Mouse (Mus musculus) Patski (cell line): Measurements from ENCODE around the gene Nudt5. TPM values are rescaled to one million over a fixed set of nuclear protein-coding genes. Genes with fewer than 3 reads are reported as not detected.
A peak's percentile ranks its signal among the peaks of the same experiment; 100 is the strongest.

Experiments
- ATAC-seq: fragments of 100-300 bp; one replicate; pipeline ENCODE4 v1.8.0; 2021
- CTCF ChIA-PET: fragments of 350-600 bp; sonication (Branson Sonifier 250); formaldehyde crosslinking; loops from one replicate; lab custom pipeline; 2022; ENCODE audit warnings: inconsistent platforms; lab: Charles Lee
- POLR2A ChIA-PET: fragments of 350-600 bp; sonication (Branson Sonifier 250); formaldehyde crosslinking; loops from one replicate; lab custom pipeline; 2022; ENCODE audit warnings: antibody characterized with exemption, inconsistent platforms; lab: Charles Lee
- DNase-seq: peaks from one replicate; pipeline ENCODE4 v3.0.0-alpha.2; 2011; ENCODE audit warnings: low read depth, low spot score
- H3K27me3 ChIP-seq: fragments of 371-371 bp; one replicate; pipeline ENCODE4 v1.5.1; 2021
- CTCF ChIP-seq: fragments of 100-300 bp; IDR thresholded peaks from one replicate; pipeline ENCODE4 v1.5.1; 2021
- in situ Hi-C: fragments of 300-500 bp; cut with MboI; formaldehyde crosslinking; loops from 3 replicates; pipeline ENCODE4 v1.11.1; 2018; ENCODE audit warnings: low pct_unique_long_range_greater_than_20kb, mixed read lengths
- polyA plus RNA-seq: library from polyadenylated mRNA; unstranded; gene quantifications from one replicate; pipeline ENCODE4 v1.2.3, GENCODE M21; 2021

Gene Nudt5
- polyA plus RNA-seq, 1 experiment from 2014 or later, result 67.3 TPM

GRCm38 (mm10) chr2:5851866-5852265, 7.0 kb downstream of the Nudt5 start:
- ChIA-PET POLR2A (no interaction called here), CTCF (no interaction called here)
- DNase-seq (no peak), ATAC-seq (no peak)
- no peak for TF ChIP-seq CTCF
- H3K27me3 ChIP-seq, result no peaks in the 10 kb centered on the region
- in situ Hi-C loops, result no loop called here

DNA sequence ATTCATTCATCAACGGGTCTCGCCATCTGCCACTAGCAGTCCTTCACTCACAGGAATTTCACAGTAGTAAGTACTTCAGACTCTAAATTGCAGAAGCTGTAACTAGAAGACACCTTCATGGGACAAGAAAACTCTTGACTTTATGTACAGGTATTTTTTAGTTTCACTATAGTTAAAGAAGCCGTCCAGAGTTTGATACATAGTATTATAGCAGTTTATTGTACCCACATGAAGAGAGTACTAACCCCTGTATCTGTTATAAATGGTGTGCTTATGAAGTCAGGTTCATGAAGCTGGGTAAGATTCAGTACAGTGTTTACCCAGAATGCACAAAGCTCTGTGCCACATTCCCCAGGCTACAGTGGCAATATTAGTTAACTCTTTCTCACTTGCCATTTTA, 18.0 kb downstream of the Nudt5 start, which contains the start of gene Gm13199:
Gene Gm13199 (minus strand): TSS at position 101 of the 400 bp plus-strand sequence.
- TF ChIP-seq CTCF, result no peak
- no peaks in the 10 kb centered on the region for H3K27me3 ChIP-seq
- DNase-seq, result no peak
- ChIA-PET POLR2A (no interaction called here), CTCF (no interaction called here)
- in situ Hi-C loops, result no loop called here
- no peak for ATAC-seq

DNA sequence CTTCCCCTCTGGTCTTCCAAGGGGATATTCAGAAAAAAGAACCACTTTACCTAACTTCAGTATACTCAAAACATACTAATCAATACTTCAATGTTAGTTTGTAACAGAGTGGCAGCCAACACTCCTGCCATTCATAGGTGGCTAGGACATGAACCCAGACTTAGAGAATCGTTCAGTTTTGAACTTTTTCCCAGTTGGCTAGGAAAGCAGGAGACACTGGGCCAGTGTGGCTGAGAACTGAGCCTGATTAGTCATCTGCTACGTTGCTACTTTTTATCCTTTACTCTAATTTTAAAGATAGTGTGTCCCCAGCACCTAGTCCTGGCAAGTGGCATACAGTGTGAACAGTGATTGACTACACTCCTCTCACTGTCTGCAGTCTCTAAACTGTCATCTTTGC, 22.9 kb downstream of the Nudt5 start:
- ChIA-PET CTCF (interaction anchor here (0.9 to 1.2 kb wide), 2 partner anchors 9 to 15 kb away, joined by 3 read pairs; no protein-coding TSS in a partner anchor), POLR2A (no interaction called here)
- in situ Hi-C loops, result no loop called here
- no peaks in the 10 kb centered on the region for H3K27me3 ChIP-seq
- no peak for DNase-seq
- no peak for TF ChIP-seq CTCF
- ATAC-seq, result no peak

DNA sequence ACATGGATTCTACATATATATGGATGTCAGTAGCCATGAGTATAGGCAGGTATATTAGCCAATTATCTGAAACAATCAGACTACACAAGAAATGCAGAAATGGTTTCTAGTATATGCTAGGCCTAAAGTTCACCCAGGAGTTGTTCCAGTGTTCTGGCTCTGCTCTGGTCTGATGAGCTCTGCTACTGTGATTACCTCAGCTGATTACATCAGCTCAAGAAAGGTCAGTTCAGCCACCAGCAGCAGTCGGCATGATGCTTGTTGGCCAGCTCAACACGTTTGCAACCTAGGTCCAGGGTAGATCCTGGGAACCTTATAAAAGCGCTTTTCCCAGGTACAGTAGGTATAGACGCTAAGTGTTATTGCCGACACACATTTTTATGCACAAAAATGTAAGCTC, 24.9 kb downstream of the Nudt5 start:
- TF ChIP-seq CTCF, result no peak
- ATAC-seq, result no peak
- no peaks in the 10 kb centered on the region for H3K27me3 ChIP-seq
- POLR2A ChIA-PET, result no interaction called here
- in situ Hi-C loops, result no loop called here
- no peak for DNase-seq
- CTCF ChIA-PET, result interaction anchor here (1.5 kb wide), 1 partner anchor 16 kb away, joined by 4 read pairs; no protein-coding TSS in a partner anchor

DNA sequence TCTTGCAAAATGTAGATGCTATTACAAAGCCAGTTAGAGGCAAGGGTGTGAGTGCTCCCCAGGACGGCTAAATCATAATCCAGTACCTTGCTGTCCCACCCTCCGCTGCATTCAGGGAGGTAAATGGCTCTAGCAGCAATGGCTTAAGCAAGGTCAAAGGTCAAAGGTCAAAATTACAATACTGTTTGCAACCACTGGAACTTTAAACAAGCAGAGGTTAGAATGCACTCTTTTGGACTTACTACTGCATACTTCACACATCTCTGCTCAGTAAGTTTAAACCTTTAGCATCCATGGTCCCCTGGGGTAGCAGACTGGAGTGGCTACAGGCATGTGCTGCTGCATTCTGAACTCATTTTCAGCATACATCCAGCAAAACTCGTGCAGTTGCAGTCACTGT, 32.6 kb downstream of the Nudt5 start:
- CTCF ChIA-PET, result no interaction called here
- POLR2A ChIA-PET, result no interaction called here
- no peak for ATAC-seq
- no peaks in the 10 kb centered on the region for H3K27me3 ChIP-seq
- in situ Hi-C loops, result no loop called here
- TF ChIP-seq CTCF, result no peak
- DNase-seq, result no peak

DNA sequence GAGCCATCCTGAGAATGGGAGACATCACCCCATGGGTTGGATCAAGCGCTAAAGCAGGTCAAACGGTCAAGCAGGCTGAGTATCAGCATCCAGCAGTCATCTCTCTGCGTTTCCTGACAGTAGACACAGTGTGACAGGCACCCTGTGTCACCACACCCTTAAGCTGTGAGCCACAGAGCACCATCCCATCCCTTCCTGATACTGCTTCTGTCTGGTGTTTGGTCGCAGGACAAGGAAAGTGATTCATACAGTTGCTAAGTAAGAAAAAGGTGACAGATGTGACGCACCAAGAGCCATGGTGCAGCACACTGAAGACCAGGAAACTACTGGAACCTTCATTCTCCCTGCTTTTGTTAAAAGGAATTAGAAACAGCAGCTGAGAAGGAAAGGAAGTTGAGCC, 44.0 kb downstream of the Nudt5 start:
- no peak for ATAC-seq
- no peaks in the 10 kb centered on the region for H3K27me3 ChIP-seq
- in situ Hi-C loops, result no loop called here
- no peak for TF ChIP-seq CTCF
- CTCF ChIA-PET, result interaction anchor here (1.7 kb wide), 1 partner anchor 10 kb away, joined by 4 read pairs; no protein-coding TSS in a partner anchor
- POLR2A ChIA-PET, result interaction anchor here (0.6 kb wide), 1 partner anchor 778 kb away, joined by 3 read pairs; no protein-coding TSS in a partner anchor
- DNase-seq, result no peak

- in situ Hi-C loops, result no loop called here
- no peak for TF ChIP-seq CTCF
- H3K27me3 ChIP-seq, result no peaks in the 10 kb centered on the region
- ChIA-PET POLR2A (interaction anchor here (0.6 kb wide), 1 partner anchor 779 kb away, joined by 3 read pairs; no protein-coding TSS in a partner anchor), CTCF (interaction anchor here (1.7 kb wide), 1 partner anchor 10 kb away, joined by 4 read pairs; no protein-coding TSS in a partner anchor)
- DNase-seq (no peak), ATAC-seq (no peak)
Measured at GRCm38 (mm10) chr2:5889412-5889811, 44.6 kb downstream of the Nudt5 start.

DNA sequence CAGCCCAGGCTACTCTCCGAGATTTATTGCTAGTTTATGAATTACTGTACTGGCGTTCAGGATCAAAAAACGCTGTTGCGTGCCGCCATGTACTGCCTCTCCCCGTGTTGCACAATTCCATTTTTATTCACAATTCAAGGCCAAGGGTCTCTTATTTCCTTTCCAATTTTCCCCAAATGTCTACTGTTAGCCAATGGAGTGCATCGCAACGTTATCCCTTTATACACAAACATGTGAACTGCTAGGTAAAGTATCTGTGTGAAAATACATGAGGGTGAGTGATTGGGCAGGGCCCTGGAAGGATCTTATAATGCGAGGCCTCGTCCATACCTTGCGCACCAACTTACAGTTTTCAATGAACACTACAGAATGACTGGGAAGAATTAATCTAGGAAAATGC, 49.5 kb downstream of the Nudt5 start:
- DNase-seq, result no peak
- peaks cover 15% of the 10 kb centered on the region for H3K27me3 ChIP-seq
- no peak for TF ChIP-seq CTCF
- ChIA-PET CTCF (no interaction called here), POLR2A (no interaction called here)
- in situ Hi-C loops, result no loop called here
- no peak for ATAC-seq

DNA sequence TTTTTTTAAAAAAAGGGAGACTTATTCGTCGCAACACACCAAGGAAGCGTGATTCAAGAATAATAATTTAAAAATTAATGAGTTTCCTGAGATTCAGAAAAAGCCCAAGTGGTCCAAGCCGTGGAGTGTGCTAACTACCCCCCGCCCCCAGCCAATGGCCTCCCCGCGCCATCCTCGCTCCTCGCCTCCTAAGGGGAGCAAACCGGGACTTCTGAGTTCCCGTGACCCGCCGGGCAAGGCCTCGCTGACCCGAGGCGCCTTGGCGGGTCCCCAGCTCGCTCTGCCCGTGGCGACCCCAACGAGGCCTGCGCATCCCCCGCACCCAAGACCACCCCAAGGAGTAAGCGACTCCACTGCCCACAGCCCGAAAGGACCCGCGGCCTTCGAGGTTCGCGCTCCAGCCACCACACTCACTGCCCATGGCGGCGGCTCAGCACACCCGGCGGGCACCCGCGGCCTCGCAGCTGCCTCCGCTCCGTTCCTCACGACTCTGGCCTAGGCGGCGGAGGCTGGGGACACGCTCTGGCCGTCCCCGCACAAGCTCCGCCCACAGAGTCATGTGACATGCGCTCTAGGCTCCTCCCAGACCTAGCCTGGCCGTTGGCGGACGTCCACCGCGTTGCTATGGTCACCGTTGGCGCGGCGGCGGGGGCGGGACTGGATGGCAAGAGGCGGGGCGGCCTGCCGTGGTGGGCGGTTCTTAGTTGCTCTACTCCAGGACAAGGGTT, 50.2 kb downstream of the Nudt5 start, which contains the start of gene Sec61a2:
Gene Sec61a2 (minus strand): TSS at position 590 of the 728 bp plus-strand sequence.
- ChIA-PET CTCF (no interaction called here), POLR2A (no interaction called here)
- in situ Hi-C loops, result no loop called here

GRCm38 (mm10) chr2:5900145-5900544, 55.3 kb downstream of the Nudt5 start:
- H3K27me3 ChIP-seq, result peaks cover 22% of the 10 kb centered on the region
- in situ Hi-C loops, result no loop called here
- ATAC-seq, result peak; percentile 60
- DNase-seq, result no peak
- ChIA-PET CTCF (interaction anchor here (1.1 to 1.4 kb wide), 2 partner anchors 9 to 12 kb away, joined by 3 read pairs; no protein-coding TSS in a partner anchor), POLR2A (no interaction called here)
- TF ChIP-seq CTCF, result peak; percentile 86

More for the DNA sequence above, 50.2 kb downstream of the Nudt5 start, which contains the start of gene Sec61a2:
- peaks cover 15% of the 10 kb centered on the region for H3K27me3 ChIP-seq
- peak; percentile 87 for DNase-seq
- no peak for TF ChIP-seq CTCF
- peak; percentile 94 for ATAC-seq

GRCm38 (mm10) chr2:5906092-5906491, 61.3 kb downstream of the Nudt5 start:
- peaks cover 7% of the 10 kb centered on the region for H3K27me3 ChIP-seq
- CTCF ChIA-PET, result interaction anchor here (0.6 to 1.7 kb wide), 8 partner anchors 13 to 826 kb away, joined by 3 to 5 read pairs (median 3); partner anchors contain the start of gene Dhtkd1
- in situ Hi-C loops, result no loop called here
- DNase-seq (no peak), ATAC-seq (no peak)
- POLR2A ChIA-PET, result interaction anchor here (0.9 to 1.0 kb wide), 2 partner anchors 15 to 46 kb away, joined by 3 read pairs; no protein-coding TSS in a partner anchor
- TF ChIP-seq CTCF, result no peak
